Mouse (Mus musculus) forebrain, embryonic 12.5 days (tissue): ENCODE results near the gene Gpr3. TPM values are rescaled to one million over a fixed set of nuclear protein-coding genes. Genes with fewer than 3 reads are reported as not detected.
A peak's percentile ranks its signal among the peaks of the same experiment; 100 is the strongest.

Experiments
- ATAC-seq: fragments of 200-750 bp; cut with Nextera tagmentation; 2 replicates; pipeline ENCODE4 v1.8.0; 2017; ENCODE audit warnings: moderate TSS enrichment; ENCODE audit not compliant: low FRiP score
- H3K27ac ChIP-seq: fragments of 300-500 bp; sonication (generic); 2 replicates; pipeline ENCODE4 v1.5.1; 2016; ENCODE audit warnings: mild to moderate bottlenecking
- H3K27me3 ChIP-seq: fragments of 300-500 bp; sonication (generic); 2 replicates; pipeline ENCODE4 v1.6.1; 2016; ENCODE audit warnings: mild to moderate bottlenecking
- H3K36me3 ChIP-seq: fragments of 300-500 bp; sonication (generic); replicated peaks from 2 replicates; pipeline ENCODE4 v1.6.1; 2016; ENCODE audit warnings: mild to moderate bottlenecking
- H3K4me1 ChIP-seq: fragments of 300-500 bp; sonication (generic); 2 replicates; pipeline ENCODE4 v1.6.1; 2016
- H3K4me2 ChIP-seq: fragments of 300-500 bp; sonication (generic); 2 replicates; pipeline ENCODE4 v1.6.1; 2016; ENCODE audit warnings: mild to moderate bottlenecking, moderate library complexity
- H3K4me3 ChIP-seq: fragments of 300-500 bp; sonication (generic); replicated peaks from 2 replicates; pipeline ENCODE4 v1.5.1; 2016; ENCODE audit warnings: mild to moderate bottlenecking
- H3K9ac ChIP-seq: fragments of 300-500 bp; sonication (generic); 2 replicates; pipeline ENCODE4 v1.6.1; 2016; ENCODE audit warnings: mild to moderate bottlenecking
- H3K9me3 ChIP-seq: fragments of 300-500 bp; sonication (generic); 2 replicates; pipeline ENCODE4 v1.6.1; 2016
- WGBS: fragments of 180-500 bp; shearing (Covaris S2); methylation state at CpG from one replicate; pipeline ENCODE4 v1.1.7; 2016; 5-methylcytosine and 5-hydroxymethylcytosine counted together
- polyA plus RNA-seq: library from polyadenylated mRNA; unstranded; fragments of >200 nt; fragmentation: Nextera tagmentation; extraction: Ambion mirVana; gene quantifications from 2 replicates; pipeline ENCODE4 v1.2.1, GENCODE M21; 2016

Gene Gpr3
- polyA plus RNA-seq, 1 experiment from 2014 or later: 0.14 TPM

GRCm38 (mm10) chr4:133204379-133204778 is 8.0 kb downstream of the Gpr3 start:
- WGBS: 60% methylated on average over 7 of the region's 7 CpGs
- H3K27me3 ChIP-seq: peaks cover 10% of the 10 kb centered on the region; the same call in 1 of the 2 replicates
- peaks cover 38% of the 10 kb centered on the region for H3K4me1 ChIP-seq
- H3K9me3 ChIP-seq: no peaks in the 10 kb centered on the region
- no peak overlapping the region for H3K9ac ChIP-seq
- H3K4me3 ChIP-seq: no peak overlapping the region
- no peak overlapping the region for H3K4me2 ChIP-seq
- no peaks in the 10 kb centered on the region for H3K36me3 ChIP-seq
- ATAC-seq: no peak
- peak overlapping the region; percentile 59 for H3K27ac ChIP-seq

- no peak overlapping the region for H3K4me2 ChIP-seq
- H3K27me3 ChIP-seq: peaks cover 6% of the 10 kb centered on the region; the same call in 1 of the 2 replicates
- H3K4me1 ChIP-seq: peaks cover 45% of the 10 kb centered on the region
- peak; percentile 21; the same call in 1 of the 2 replicates for ATAC-seq
- WGBS: 60% methylated on average over 3 of the region's 3 CpGs
- H3K4me3 ChIP-seq: no peak overlapping the region
- H3K27ac ChIP-seq: no peak overlapping the region
- no peaks in the 10 kb centered on the region for H3K36me3 ChIP-seq
- H3K9me3 ChIP-seq: no peaks in the 10 kb centered on the region
- H3K9ac ChIP-seq: no peak overlapping the region
Observed at GRCm38 (mm10) chr4:133203591-133203990, 8.7 kb downstream of the Gpr3 start.

GRCm38 (mm10) chr4:133202254-133202653 is 10.1 kb downstream of the Gpr3 start:
- H3K36me3 ChIP-seq: no peaks in the 10 kb centered on the region
- no peaks in the 10 kb centered on the region for H3K9me3 ChIP-seq
- H3K27ac ChIP-seq: no peak overlapping the region
- H3K4me3 ChIP-seq: no peak overlapping the region
- WGBS: 91% methylated on average over 3 of the region's 3 CpGs
- H3K27me3 ChIP-seq: no peaks in the 10 kb centered on the region
- no peak for ATAC-seq
- peaks cover 59% of the 10 kb centered on the region for H3K4me1 ChIP-seq
- H3K4me2 ChIP-seq: no peak overlapping the region
- H3K9ac ChIP-seq: no peak overlapping the region

GRCm38 (mm10) chr4:133201006-133201771 is 11.1 kb downstream of the Gpr3 start:
- peak overlapping the region; percentile 12; the same call in 1 of the 2 replicates for H3K9ac ChIP-seq
- H3K4me2 ChIP-seq: no peak overlapping the region

GRCm38 (mm10) chr4:133200343-133200742 is 12.0 kb downstream of the Gpr3 start:
- H3K4me1 ChIP-seq: peaks cover 72% of the 10 kb centered on the region
- H3K4me2 ChIP-seq: no peak overlapping the region
- no peak overlapping the region for H3K9ac ChIP-seq
- no peak overlapping the region for H3K4me3 ChIP-seq
- 0 out of 2 replicates have a peak overlapping the region, but pooled peaks have one; percentile 8 for H3K27ac ChIP-seq
- WGBS: 49% methylated on average over 21 of the region's 21 CpGs
- H3K36me3 ChIP-seq: peaks cover 15% of the 10 kb centered on the region
- H3K27me3 ChIP-seq: no peaks in the 10 kb centered on the region
- ATAC-seq: no peak
- no peaks in the 10 kb centered on the region for H3K9me3 ChIP-seq

More at GRCm38 (mm10) chr4:133201006-133201771, 11.1 kb downstream of the Gpr3 start:
- Histone ChIP-seq H3K4me3 (no peak overlapping the region), H3K9me3 (no peaks in the 10 kb centered on the region), H3K27me3 (no peaks in the 10 kb centered on the region), H3K27ac (0 out of 2 replicates have a peak overlapping the region, but pooled peaks have one; percentile 36), H3K4me1 (peaks cover 70% of the 10 kb centered on the region), H3K36me3 (peaks cover 6% of the 10 kb centered on the region)
- no peak for ATAC-seq
- 75% methylated on average over 8 of the region's 8 CpGs for WGBS

- H3K27ac ChIP-seq: 0 out of 2 replicates have a peak overlapping the region, but pooled peaks have one; percentile 1
- no peak overlapping the region for H3K4me3 ChIP-seq
- H3K4me1 ChIP-seq: peaks cover 68% of the 10 kb centered on the region
- no peak for ATAC-seq
- 76% methylated on average over 6 of the region's 6 CpGs for WGBS
- no peak overlapping the region for H3K4me2 ChIP-seq
- H3K9ac ChIP-seq: no peak overlapping the region
- no peaks in the 10 kb centered on the region for H3K9me3 ChIP-seq
- peaks cover 21% of the 10 kb centered on the region for H3K36me3 ChIP-seq
- no peaks in the 10 kb centered on the region for H3K27me3 ChIP-seq
Observed at GRCm38 (mm10) chr4:133199743-133200142, 12.6 kb downstream of the Gpr3 start.

GRCm38 (mm10) chr4:133198337-133199180 is 13.8 kb downstream of the Gpr3 start:
- H3K27ac ChIP-seq: peak overlapping the region; percentile 90
- no peaks in the 10 kb centered on the region for H3K9me3 ChIP-seq
- 11% methylated on average over 19 of the region's 19 CpGs for WGBS
- 0 out of 2 replicates have a peak overlapping the region, but pooled peaks have one; percentile 17 for H3K9ac ChIP-seq
- 0 out of 2 replicates have a peak, but pooled peaks have one; percentile 24 for ATAC-seq
- no peak overlapping the region for H3K4me2 ChIP-seq
- peaks cover 32% of the 10 kb centered on the region for H3K36me3 ChIP-seq
- peaks cover 59% of the 10 kb centered on the region for H3K4me1 ChIP-seq
- H3K4me3 ChIP-seq: no peak overlapping the region
- no peaks in the 10 kb centered on the region for H3K27me3 ChIP-seq

GRCm38 (mm10) chr4:133197801-133198286 is 14.5 kb downstream of the Gpr3 start:
- peak overlapping the region; percentile 90 for H3K27ac ChIP-seq
- H3K4me1 ChIP-seq: peaks cover 55% of the 10 kb centered on the region
- peak; percentile 72 for ATAC-seq
- peaks cover 39% of the 10 kb centered on the region for H3K36me3 ChIP-seq
- no peaks in the 10 kb centered on the region for H3K27me3 ChIP-seq
- H3K9me3 ChIP-seq: no peaks in the 10 kb centered on the region
- 10% methylated on average over 13 of the region's 13 CpGs for WGBS
- peak overlapping the region; percentile 29; the same call in 1 of the 2 replicates for H3K9ac ChIP-seq
- no peak overlapping the region for H3K4me3 ChIP-seq
- no peak overlapping the region for H3K4me2 ChIP-seq

- peaks cover 55% of the 10 kb centered on the region for H3K4me1 ChIP-seq
- 2% methylated on average over 5 of the region's 5 CpGs for WGBS
- no peak overlapping the region for H3K4me3 ChIP-seq
- ATAC-seq: peak; percentile 17; the same call in 1 of the 2 replicates
- H3K27ac ChIP-seq: peak overlapping the region; percentile 90
- peak overlapping the region; percentile 29; the same call in 1 of the 2 replicates for H3K9ac ChIP-seq
- no peaks in the 10 kb centered on the region for H3K27me3 ChIP-seq
- H3K36me3 ChIP-seq: peaks cover 44% of the 10 kb centered on the region
- H3K4me2 ChIP-seq: no peak overlapping the region
- H3K9me3 ChIP-seq: no peaks in the 10 kb centered on the region
Observed at GRCm38 (mm10) chr4:133197355-133197754, 15.0 kb downstream of the Gpr3 start.

GRCm38 (mm10) chr4:133196852-133197251 is 15.5 kb downstream of the Gpr3 start:
- H3K4me3 ChIP-seq: no peak overlapping the region
- peak overlapping the region; percentile 90 for H3K27ac ChIP-seq
- no peaks in the 10 kb centered on the region for H3K27me3 ChIP-seq
- H3K9ac ChIP-seq: peak overlapping the region; percentile 29; the same call in 1 of the 2 replicates
- H3K4me2 ChIP-seq: no peak overlapping the region
- H3K9me3 ChIP-seq: no peaks in the 10 kb centered on the region
- WGBS: 12% methylated on average over 7 of the region's 7 CpGs
- peak; percentile 27; the same call in 1 of the 2 replicates for ATAC-seq
- H3K4me1 ChIP-seq: peaks cover 55% of the 10 kb centered on the region
- peaks cover 48% of the 10 kb centered on the region for H3K36me3 ChIP-seq

- peaks cover 52% of the 10 kb centered on the region for H3K4me1 ChIP-seq
- no peak overlapping the region for H3K4me3 ChIP-seq
- H3K9ac ChIP-seq: no peak overlapping the region
- H3K36me3 ChIP-seq: peaks cover 55% of the 10 kb centered on the region
- H3K27ac ChIP-seq: peak overlapping the region; percentile 90
- 89% methylated on average over 2 of the region's 2 CpGs for WGBS
- no peaks in the 10 kb centered on the region for H3K27me3 ChIP-seq
- no peaks in the 10 kb centered on the region for H3K9me3 ChIP-seq
- ATAC-seq: no peak
- H3K4me2 ChIP-seq: no peak overlapping the region
Observed at GRCm38 (mm10) chr4:133196136-133196535, 16.2 kb downstream of the Gpr3 start.

GRCm38 (mm10) chr4:133195014-133195413 is 17.3 kb downstream of the Gpr3 start:
- H3K9ac ChIP-seq: no peak overlapping the region
- 70% methylated on average over 4 of the region's 4 CpGs for WGBS
- H3K27me3 ChIP-seq: no peaks in the 10 kb centered on the region

More at GRCm38 (mm10) chr4:133195014-133195413, 17.3 kb downstream of the Gpr3 start:
- H3K4me2 ChIP-seq: no peak overlapping the region
- peaks cover 40% of the 10 kb centered on the region for H3K4me1 ChIP-seq
- H3K27ac ChIP-seq: no peak overlapping the region
- no peak for ATAC-seq
- no peak overlapping the region for H3K4me3 ChIP-seq
- H3K9me3 ChIP-seq: no peaks in the 10 kb centered on the region
- peaks cover 66% of the 10 kb centered on the region for H3K36me3 ChIP-seq
